Mouse (Mus musculus) thymus, postnatal 25 days (tissue): ENCODE data around the gene Olfr263.
"Not testable (repeated sequence)": the region's sequence is repeated elsewhere in the genome, so short reads cannot be mapped to it uniquely, and the experiment has no call there.

Experiments
- DNase-seq: peaks from one replicate; pipeline ENCODE4 v3.0.0; 2022

Gene Olfr263

GRCm38 (mm10) chr13:21129339-21129738, at the start of gene Olfr263:
Olfr263 (plus strand) TSS chr13:21129639.
- DNase-seq: not testable (repeated sequence)

- DNase-seq: no peak
Observed at GRCm38 (mm10) chr13:21082686-21083085, 46.8 kb upstream of the Olfr263 start.

- DNase-seq: no peak
Observed at GRCm38 (mm10) chr13:21109759-21110158, 19.7 kb upstream of the Olfr263 start.

- no peak for DNase-seq
Observed at GRCm38 (mm10) chr13:21110441-21110840, 19.0 kb upstream of the Olfr263 start.

- not testable (repeated sequence) for DNase-seq
Observed at GRCm38 (mm10) chr13:21111183-21111582, 18.3 kb upstream of the Olfr263 start, which contains the start of gene Olfr1369-ps1. Olfr1369-ps1 (plus strand) TSS chr13:21111483.

- DNase-seq: no peak
Observed at GRCm38 (mm10) chr13:21114121-21114520, 15.3 kb upstream of the Olfr263 start.

- no peak for DNase-seq
Observed at GRCm38 (mm10) chr13:21142421-21142820, 13.0 kb downstream of the Olfr263 start.

GRCm38 (mm10) chr13:21145767-21146166, 16.3 kb downstream of the Olfr263 start, which contains the start of gene Olfr1368:
Olfr1368 (minus strand) TSS chr13:21145867.
- DNase-seq: no peak

GRCm38 (mm10) chr13:21155888-21156287, 26.4 kb downstream of the Olfr263 start:
- DNase-seq: no peak

- DNase-seq: no peak
Observed at GRCm38 (mm10) chr13:21158071-21158470, 28.6 kb downstream of the Olfr263 start.

GRCm38 (mm10) chr13:21158785-21159474, 29.5 kb downstream of the Olfr263 start:
- peak; percentile 86 for DNase-seq

- peak; percentile 23 for DNase-seq
Observed at GRCm38 (mm10) chr13:21159475-21159819, 30.0 kb downstream of the Olfr263 start.

GRCm38 (mm10) chr13:21160041-21160511, 30.6 kb downstream of the Olfr263 start:
- no peak for DNase-seq

GRCm38 (mm10) chr13:21160657-21161590, 31.5 kb downstream of the Olfr263 start:
- peak; percentile 92 for DNase-seq

- DNase-seq: no peak
Observed at GRCm38 (mm10) chr13:21161591-21161990, 32.2 kb downstream of the Olfr263 start.

GRCm38 (mm10) chr13:21162591-21162990, 33.2 kb downstream of the Olfr263 start:
- no peak for DNase-seq

- DNase-seq: peak; percentile 90
Observed at GRCm38 (mm10) chr13:21166936-21167909, 37.8 kb downstream of the Olfr263 start.

- DNase-seq: peak; percentile 48
Observed at GRCm38 (mm10) chr13:21167910-21168300, 38.5 kb downstream of the Olfr263 start.

GRCm38 (mm10) chr13:21168371-21169011, 39.1 kb downstream of the Olfr263 start:
- peak; percentile 53 for DNase-seq

- no peak for DNase-seq
Observed at GRCm38 (mm10) chr13:21169121-21169656, 39.8 kb downstream of the Olfr263 start.

- peak; percentile 86 for DNase-seq
Observed at GRCm38 (mm10) chr13:21169657-21170430, 40.4 kb downstream of the Olfr263 start.
